1 mouse cellular context compared by ENCODE assay signal in the genomic region with DNA sequence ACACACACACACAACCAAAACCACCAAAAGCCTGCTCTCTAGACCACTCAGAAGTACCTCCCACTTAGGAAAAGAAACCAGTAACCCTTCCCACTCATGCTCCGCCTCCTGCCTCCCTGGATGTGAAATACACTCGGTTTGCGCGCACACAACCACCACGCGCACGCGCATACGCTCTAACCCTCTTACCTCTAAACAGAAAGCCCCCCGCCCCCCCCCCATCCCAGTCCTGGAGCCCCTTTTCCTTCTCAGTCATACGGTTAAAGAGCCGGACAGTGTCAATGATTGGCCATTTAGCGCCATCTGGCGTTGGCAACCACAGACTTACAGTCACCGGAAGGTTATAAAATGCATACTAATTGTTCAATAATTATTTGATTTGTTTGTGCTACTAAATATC.
TF ChIP-seq lines count a peak whose summit lies in the region.

No protein-coding gene starts in this region.

TF ChIP-seq in CH12.LX, 34 proteins besides CTCF, POLR2A, EP300 and RAD21 (continued from another document):
- TF ChIP-seq JUND (conservative IDR thresholded peaks at IDR 0.05; ENCODE audit: low read depth, low read length) (no peak), SMC3 (IDR thresholded peaks at IDR 0.05; ENCODE audit: low read depth, low read length) (peak; percentile 63), NRF1 (IDR thresholded peaks at IDR 0.05; ENCODE audit: low read depth, low read length) (peak; percentile 68), ELF1 (IDR thresholded peaks at IDR 0.05; ENCODE audit: low read depth, low read length) (0 out of 2 replicates have a peak, but pooled peaks have one; percentile 30)
TF ChIP-seq in CH12.LX: peak in this region for 3.
